Mouse (Mus musculus) adrenal gland, adult 10 weeks (tissue): Measurements from ENCODE around the gene Hsbp1. TPM values are rescaled to one million over a fixed set of nuclear protein-coding genes. Genes with fewer than 3 reads are reported as not detected.

Experiments
- polyA plus RNA-seq: library from polyadenylated mRNA; stranded (reverse); fragments of 350-450 nt; fragmentation: Illumina TruSeq; extraction: RNeasy Lipid Tissue Mini Kit (QIAGEN cat#74804); gene quantifications from one replicate; pipeline ENCODE4 v1.2.3, GENCODE M21; 2014; ENCODE audit warnings: low read depth, low replicate concordance

Gene Hsbp1
- polyA plus RNA-seq = 295 TPM

GRCm38 (mm10) chr8:119344190-119344856 is at the start of gene Hsbp1:
Hsbp1 (plus strand) TSS chr8:119344488.

DNA sequence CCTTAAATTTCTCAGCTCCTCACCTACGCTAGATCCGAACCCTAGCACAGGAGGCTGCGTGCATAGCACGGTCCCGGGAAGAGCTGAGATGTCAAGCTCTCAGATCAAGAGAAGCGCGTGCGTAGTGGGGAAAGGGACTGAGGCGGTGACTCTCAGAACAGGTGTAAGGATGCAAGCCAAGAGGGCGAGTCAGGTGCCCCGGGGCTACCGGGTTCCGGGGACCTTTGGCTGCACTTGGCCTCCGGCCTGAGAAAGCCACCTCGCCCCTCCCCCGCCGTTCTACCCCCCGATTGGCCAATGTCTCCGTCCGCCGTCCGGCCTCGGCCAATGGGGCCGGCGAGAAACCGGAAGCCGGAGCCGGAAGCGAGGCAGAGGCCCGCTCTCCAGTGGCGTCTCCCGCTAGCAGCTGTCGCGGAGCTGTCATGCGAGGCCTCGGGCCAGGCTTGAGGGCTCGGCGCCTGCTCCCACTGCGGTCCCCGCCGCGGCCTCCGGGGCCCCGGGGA is 50.3 kb downstream of the Hsbp1 start, which contains the start of gene Mlycd:
Mlycd (plus strand) TSS at position 355 of the 503 bp plus-strand sequence.

Other genes starting within 250 kb of the Hsbp1 start
- 1.8 TPM for gene Mlycd, start 50.4 kb downstream of the Hsbp1 start, polyA plus RNA-seq
- gene Osgin1, start 89.6 kb downstream of the Hsbp1 start, polyA plus RNA-seq = 0.52 TPM
- 1.6 TPM for gene Necab2, start 102.2 kb downstream of the Hsbp1 start, polyA plus RNA-seq
- gene Slc38a8, start 157.2 kb downstream of the Hsbp1 start, polyA plus RNA-seq = not detected
- gene Mbtps1, start 214.2 kb downstream of the Hsbp1 start, polyA plus RNA-seq = 40.6 TPM
- gene Hsdl1, start 230.7 kb downstream of the Hsbp1 start, polyA plus RNA-seq = 10.4 TPM
- gene Dnaaf1, start 230.7 kb downstream of the Hsbp1 start, polyA plus RNA-seq = not detected